Mouse (Mus musculus) testis, adult 2 months (tissue): ENCODE results near the gene Cblb. TPM values are rescaled to one million over a fixed set of nuclear protein-coding genes. Genes with fewer than 3 reads are reported as not detected.

Source experiments
- H3K27ac ChIP-seq: fragments of 200-500 bp; 2 replicates; pipeline ENCODE4 v1.5.1; 2012; ENCODE audit warnings: low read depth, low read length; ENCODE audit not compliant: control insufficient read depth, insufficient read depth
- H3K27me3 ChIP-seq: fragments of 200-500 bp; 2 replicates; pipeline ENCODE4 v1.6.1; 2012; ENCODE audit warnings: mild to moderate bottlenecking, low read length, moderate library complexity; ENCODE audit not compliant: control insufficient read depth, insufficient read depth
- H3K36me3 ChIP-seq: fragments of 200-500 bp; 2 replicates; pipeline ENCODE4 v1.6.1; 2012; ENCODE audit warnings: mild to moderate bottlenecking, low read length; ENCODE audit not compliant: control insufficient read depth, insufficient read depth
- H3K4me1 ChIP-seq: fragments of 200-500 bp; 2 replicates; pipeline ENCODE4 v1.6.1; 2012; ENCODE audit warnings: low read length; ENCODE audit not compliant: control insufficient read depth, insufficient read depth
- H3K4me3 ChIP-seq: fragments of 200-500 bp; 2 replicates; pipeline ENCODE4 v1.5.1; 2012; ENCODE audit warnings: low read depth, mild to moderate bottlenecking, low read length, moderate library complexity, mixed read lengths; ENCODE audit not compliant: control insufficient read depth
- CTCF ChIP-seq: fragments of 200-500 bp; IDR thresholded peaks from 2 replicates; pipeline ENCODE4 v1.5.1; 2012; ENCODE audit warnings: low read depth, mild to moderate bottlenecking, inconsistent platforms, low read length, moderate library complexity; ENCODE audit not compliant: control insufficient read depth, insufficient read depth, insufficient replicate concordance
- POLR2A ChIP-seq: fragments of 200-500 bp; IDR thresholded peaks from 2 replicates; pipeline ENCODE4 v1.6.1; 2012; ENCODE audit warnings: low read depth, mild to moderate bottlenecking, inconsistent platforms, low read length, moderate library complexity; ENCODE audit not compliant: control insufficient read depth
- polyA plus RNA-seq: library from polyadenylated mRNA; depleted of rRNA; stranded (reverse); fragments of >200 nt; gene quantifications from 2 replicates; pipeline ENCODE4 v1.2.3, GENCODE M21; 2012

The Cblb gene
- polyA plus RNA-seq, 1 experiment: 17.3 TPM

- no peak for TF ChIP-seq POLR2A
- no peak for TF ChIP-seq CTCF
- no peak overlapping the region for H3K4me3 ChIP-seq
- H3K36me3 ChIP-seq: no peaks in the 10 kb centered on the region
- H3K4me1 ChIP-seq: peaks cover under 1% of the 10 kb centered on the region
- no peaks in the 10 kb centered on the region for H3K27me3 ChIP-seq
- H3K27ac ChIP-seq: no peak overlapping the region
These were observed 24.2 kb downstream of the Cblb start for GRCm38 (mm10) chr16:52055236-52055635.

GRCm38 (mm10) chr16:52056164-52056563, 25.1 kb downstream of the Cblb start:
- peaks cover 3% of the 10 kb centered on the region for H3K4me1 ChIP-seq
- no peak overlapping the region for H3K4me3 ChIP-seq

GRCm38 (mm10) chr16:52057335-52057734, 26.3 kb downstream of the Cblb start:
- H3K36me3 ChIP-seq: no peaks in the 10 kb centered on the region
- H3K27me3 ChIP-seq: no peaks in the 10 kb centered on the region
- TF ChIP-seq CTCF: no peak
- TF ChIP-seq POLR2A: no peak
- H3K27ac ChIP-seq: no peak overlapping the region
- H3K4me1 ChIP-seq: peaks cover 7% of the 10 kb centered on the region
- no peak overlapping the region for H3K4me3 ChIP-seq

More at GRCm38 (mm10) chr16:52056164-52056563, 25.1 kb downstream of the Cblb start:
- Histone ChIP-seq H3K27me3 (no peaks in the 10 kb centered on the region), H3K36me3 (no peaks in the 10 kb centered on the region), H3K27ac (no peak overlapping the region)
- TF ChIP-seq POLR2A (no peak), CTCF (no peak)

GRCm38 (mm10) chr16:52059535-52059934, 28.5 kb downstream of the Cblb start:
- Histone ChIP-seq H3K4me1 (peaks cover 7% of the 10 kb centered on the region), H3K27me3 (no peaks in the 10 kb centered on the region), H3K36me3 (no peaks in the 10 kb centered on the region), H3K4me3 (no peak overlapping the region), H3K27ac (no peak overlapping the region)
- TF ChIP-seq POLR2A: no peak
- TF ChIP-seq CTCF: no peak

GRCm38 (mm10) chr16:52060100-52060719, 29.2 kb downstream of the Cblb start:
- TF ChIP-seq POLR2A: no peak
- TF ChIP-seq CTCF: no peak
- H3K4me1 ChIP-seq: peaks cover 7% of the 10 kb centered on the region
- H3K36me3 ChIP-seq: no peaks in the 10 kb centered on the region
- no peak overlapping the region for H3K27ac ChIP-seq
- no peak overlapping the region for H3K4me3 ChIP-seq
- H3K27me3 ChIP-seq: no peaks in the 10 kb centered on the region

GRCm38 (mm10) chr16:52061015-52061481, 30.0 kb downstream of the Cblb start:
- H3K27ac ChIP-seq: no peak overlapping the region; the same call in 1 of the 2 replicates
- no peak for TF ChIP-seq CTCF
- no peak for TF ChIP-seq POLR2A
- no peak overlapping the region for H3K4me3 ChIP-seq

GRCm38 (mm10) chr16:52064309-52065105, 33.5 kb downstream of the Cblb start:
- no peaks in the 10 kb centered on the region for H3K27me3 ChIP-seq
- H3K27ac ChIP-seq: no peak overlapping the region
- no peak for TF ChIP-seq CTCF
- TF ChIP-seq POLR2A: no peak
- no peaks in the 10 kb centered on the region for H3K36me3 ChIP-seq
- H3K4me1 ChIP-seq: peaks cover 7% of the 10 kb centered on the region
- no peak overlapping the region for H3K4me3 ChIP-seq

More at GRCm38 (mm10) chr16:52061015-52061481, 30.0 kb downstream of the Cblb start:
- peaks cover 7% of the 10 kb centered on the region for H3K4me1 ChIP-seq
- no peaks in the 10 kb centered on the region for H3K27me3 ChIP-seq
- H3K36me3 ChIP-seq: no peaks in the 10 kb centered on the region
